Mouse (Mus musculus) E14TG2a.4 (cell line): ENCODE measurements around the gene Krtap17-1.
A peak's percentile ranks its signal among the peaks of the same experiment; 100 is the strongest.

Source experiments
- H3K27me3 ChIP-seq: 2 replicates; pipeline ENCODE4 v1.6.1; 2014; ENCODE audit warnings: low read length, control low read depth; ENCODE audit not compliant: insufficient read depth
- H3K36me3 ChIP-seq: 2 replicates; pipeline ENCODE4 v1.6.1; 2014; ENCODE audit warnings: low read length, control low read depth; ENCODE audit not compliant: insufficient read depth
- H3K4me1 ChIP-seq: replicated peaks from 2 replicates; pipeline ENCODE4 v1.6.1; 2014; ENCODE audit warnings: low read depth, low read length, control low read depth
- H3K4me3 ChIP-seq: replicated peaks from 2 replicates; pipeline ENCODE4 v1.5.1; 2014; ENCODE audit warnings: mild to moderate bottlenecking, low read length
- H3K9me3 ChIP-seq: 2 replicates; pipeline ENCODE4 v1.6.1; 2014; ENCODE audit warnings: low read length, control low read depth
- CTCF ChIP-seq: conservative IDR thresholded peaks from 2 replicates; pipeline ENCODE4 v1.5.1; 2014; ENCODE audit warnings: low read length
- NANOG ChIP-seq: IDR thresholded peaks from 2 replicates; pipeline ENCODE4 v1.6.1; 2014; ENCODE audit warnings: borderline replicate concordance, low read length, mixed read lengths
- POU5F1 ChIP-seq: IDR thresholded peaks from 2 replicates; pipeline ENCODE4 v1.6.1; 2014; ENCODE audit warnings: low read length, borderline replicate concordance

Krtap17-1 gene

DNA sequence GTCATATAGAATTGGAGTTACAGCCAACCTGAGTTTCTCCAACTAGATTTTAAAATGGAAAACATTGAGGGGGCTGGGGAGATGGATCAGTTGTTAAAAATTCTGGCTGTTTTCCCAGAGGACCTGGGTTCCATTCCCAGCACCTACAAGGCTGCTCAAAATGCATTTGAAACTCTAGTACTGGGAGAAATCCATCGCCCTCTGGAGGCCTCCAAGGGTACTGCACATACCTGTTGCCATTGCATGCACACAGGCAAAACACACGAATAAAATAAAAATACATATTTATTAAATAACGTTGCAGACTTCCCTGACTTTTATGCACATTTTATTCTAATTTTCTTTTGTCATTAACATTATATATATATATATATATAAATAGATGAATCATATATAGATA, 12.8 kb upstream of the Krtap17-1 start:
- Histone ChIP-seq H3K9me3 (peaks cover 1% of the 10 kb centered on the region; the same call in 1 of the 2 replicates), H3K4me3 (no peak overlapping the region), H3K27me3 (no peaks in the 10 kb centered on the region; the same call in 1 of the 2 replicates), H3K36me3 (no peaks in the 10 kb centered on the region), H3K4me1 (no peaks in the 10 kb centered on the region)
- no peak for TF ChIP-seq POU5F1
- TF ChIP-seq CTCF: peak; percentile 88

GRCm38 (mm10) chr11:100005905-100006304, 12.1 kb upstream of the Krtap17-1 start:
- H3K4me1 ChIP-seq: no peaks in the 10 kb centered on the region

DNA sequence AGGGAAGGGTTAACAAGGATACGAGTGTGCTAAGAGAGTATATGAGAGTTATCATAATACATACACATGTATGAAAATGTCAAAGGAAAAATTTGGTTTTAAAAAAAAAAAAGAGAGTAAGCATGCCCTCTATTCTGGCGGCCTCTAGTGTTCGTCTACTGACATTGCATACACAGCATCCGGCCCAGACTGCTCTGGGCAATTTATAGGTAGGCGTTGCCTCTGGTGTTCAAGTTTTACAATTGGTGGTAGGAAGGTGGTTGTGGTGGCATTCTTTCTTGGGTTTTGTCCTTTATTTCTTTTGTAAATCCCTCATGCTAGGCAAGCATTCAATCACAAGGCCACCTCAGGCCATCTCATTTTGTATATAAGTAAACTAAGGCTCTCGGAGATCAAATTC, 11.1 kb upstream of the Krtap17-1 start:
- H3K4me3 ChIP-seq: no peak overlapping the region

More at GRCm38 (mm10) chr11:100005905-100006304, 12.1 kb upstream of the Krtap17-1 start:
- H3K4me3 ChIP-seq: no peak overlapping the region
- TF ChIP-seq POU5F1 (no peak), NANOG (no peak), CTCF (no peak)
- H3K27me3 ChIP-seq: no peaks in the 10 kb centered on the region; the same call in 1 of the 2 replicates
- H3K36me3 ChIP-seq: no peaks in the 10 kb centered on the region
- peaks cover 4% of the 10 kb centered on the region; the same call in 1 of the 2 replicates for H3K9me3 ChIP-seq

DNA sequence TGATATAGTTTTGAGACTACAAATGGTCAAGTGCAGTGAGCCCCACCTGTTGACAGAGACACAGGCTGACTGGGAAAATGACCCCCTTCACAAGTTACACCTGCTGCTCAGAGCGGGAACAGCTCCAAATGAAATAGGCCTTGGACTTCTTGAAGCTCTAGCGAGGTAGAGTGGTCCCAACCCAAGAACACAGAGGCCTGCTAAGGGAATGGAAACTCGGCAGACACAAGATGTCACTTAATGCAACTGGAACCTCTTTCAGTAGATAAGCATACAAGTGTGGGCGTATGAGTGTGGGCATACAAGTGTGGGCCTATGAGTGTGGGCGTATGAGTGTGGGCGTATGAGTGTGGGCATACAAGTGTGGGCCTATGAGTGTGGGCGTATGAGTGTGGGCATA, 5.3 kb upstream of the Krtap17-1 start:
- Histone ChIP-seq H3K36me3 (no peaks in the 10 kb centered on the region), H3K4me1 (no peaks in the 10 kb centered on the region), H3K27me3 (peaks cover 12% of the 10 kb centered on the region), H3K4me3 (no peak overlapping the region), H3K9me3 (peaks cover 4% of the 10 kb centered on the region; the same call in 1 of the 2 replicates)
- no peak for TF ChIP-seq CTCF
- no peak for TF ChIP-seq POU5F1

More for the DNA sequence above, 11.1 kb upstream of the Krtap17-1 start:
- TF ChIP-seq CTCF (peak; percentile 98), POU5F1 (no peak)
- Histone ChIP-seq H3K36me3 (no peaks in the 10 kb centered on the region), H3K4me1 (no peaks in the 10 kb centered on the region), H3K9me3 (peaks cover 4% of the 10 kb centered on the region; the same call in 1 of the 2 replicates), H3K27me3 (no peaks in the 10 kb centered on the region; the same call in 1 of the 2 replicates)

- H3K4me3 ChIP-seq: no peak overlapping the region
- peaks cover 31% of the 10 kb centered on the region for H3K27me3 ChIP-seq
- no peaks in the 10 kb centered on the region for H3K4me1 ChIP-seq
- no peaks in the 10 kb centered on the region for H3K36me3 ChIP-seq
- no peaks in the 10 kb centered on the region for H3K9me3 ChIP-seq
- no peak for TF ChIP-seq CTCF
- no peak for TF ChIP-seq NANOG
- no peak for TF ChIP-seq POU5F1
Observed at GRCm38 (mm10) chr11:99994384-99994661, 529 bp upstream of the Krtap17-1 start.

GRCm38 (mm10) chr11:99990571-99990970, 3.2 kb downstream of the Krtap17-1 start:
- Histone ChIP-seq H3K4me1 (0 out of 2 replicates have a peak, but pooled peaks cover under 1% of the 10 kb centered on the region), H3K9me3 (no peaks in the 10 kb centered on the region), H3K4me3 (no peak overlapping the region), H3K27me3 (peaks cover 34% of the 10 kb centered on the region), H3K36me3 (no peaks in the 10 kb centered on the region)
- TF ChIP-seq CTCF (no peak), NANOG (no peak), POU5F1 (no peak)

GRCm38 (mm10) chr11:99989881-99990405, 3.9 kb downstream of the Krtap17-1 start:
- TF ChIP-seq CTCF (no peak), POU5F1 (no peak), NANOG (no peak)
- H3K4me1 ChIP-seq: 0 out of 2 replicates have a peak, but pooled peaks cover 4% of the 10 kb centered on the region
- H3K27me3 ChIP-seq: peaks cover 38% of the 10 kb centered on the region
- no peak overlapping the region for H3K4me3 ChIP-seq
- H3K36me3 ChIP-seq: no peaks in the 10 kb centered on the region
- H3K9me3 ChIP-seq: no peaks in the 10 kb centered on the region

DNA sequence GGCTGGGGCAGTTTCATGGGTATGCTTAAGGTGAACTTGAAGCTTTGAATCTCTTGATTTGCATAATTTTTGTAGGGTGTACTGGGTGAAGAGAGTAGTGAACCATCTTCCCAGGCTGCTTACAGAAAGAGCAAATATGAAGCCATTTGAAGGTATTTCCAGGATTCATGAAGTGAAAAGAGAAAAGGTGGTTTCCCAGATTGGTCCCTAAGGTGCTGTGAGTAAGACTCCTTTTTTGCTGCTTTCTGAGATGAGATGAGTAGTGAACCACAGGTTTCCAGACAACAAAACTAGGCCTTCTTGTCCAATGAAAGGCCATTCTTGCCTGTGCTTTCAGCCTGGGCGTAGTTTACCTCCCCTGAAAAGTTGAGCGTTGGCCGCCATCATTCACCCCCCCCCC, 5.3 kb downstream of the Krtap17-1 start:
- no peak for TF ChIP-seq NANOG
- no peak for TF ChIP-seq POU5F1
- no peak for TF ChIP-seq CTCF
- Histone ChIP-seq H3K36me3 (no peaks in the 10 kb centered on the region), H3K9me3 (no peaks in the 10 kb centered on the region), H3K4me1 (0 out of 2 replicates have a peak, but pooled peaks cover 4% of the 10 kb centered on the region), H3K4me3 (no peak overlapping the region), H3K27me3 (peaks cover 40% of the 10 kb centered on the region)

DNA sequence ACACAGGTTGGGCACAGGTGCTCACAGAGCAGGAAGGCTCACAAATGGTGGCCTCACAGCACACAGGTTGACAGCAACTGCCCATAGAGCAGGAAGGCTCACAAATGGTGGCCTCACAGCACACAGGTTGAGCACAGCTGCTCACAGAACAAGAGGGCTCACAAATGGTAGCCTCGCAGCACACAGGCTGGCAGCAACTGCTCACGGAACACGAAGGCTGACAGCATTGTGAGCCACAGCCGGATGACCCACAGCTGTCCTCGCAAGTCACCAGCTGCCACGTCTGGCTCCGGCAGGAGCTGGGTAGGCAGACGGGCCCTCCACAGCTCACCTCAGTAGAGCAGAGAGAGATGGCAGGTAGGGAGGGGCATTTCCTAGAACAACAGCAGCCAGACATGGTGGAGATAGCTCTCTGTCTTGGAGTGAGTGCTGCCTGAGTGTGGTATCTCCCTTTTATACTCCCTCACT, 7.6 kb downstream of the Krtap17-1 start, which contains the start of gene Krtap16-1:
Gene Krtap16-1, minus strand, starts transcription at position 418 of the 468 bp plus-strand sequence.
- H3K27me3 ChIP-seq: peaks cover 34% of the 10 kb centered on the region
- TF ChIP-seq POU5F1 (no peak), CTCF (no peak)

More for the DNA sequence above, 7.6 kb downstream of the Krtap17-1 start, which contains the start of gene Krtap16-1:
- peaks cover 15% of the 10 kb centered on the region for H3K9me3 ChIP-seq
- H3K36me3 ChIP-seq: no peaks in the 10 kb centered on the region
- H3K4me1 ChIP-seq: 0 out of 2 replicates have a peak, but pooled peaks cover 4% of the 10 kb centered on the region
- peak within 1 kb of the TSS; percentile 46; the same call in 1 of the 2 replicates for H3K4me3 ChIP-seq
